Mouse (Mus musculus) urinary bladder, adult 2 months (tissue): ENCODE data around the gene E2f8. TPM values are rescaled to one million over a fixed set of nuclear protein-coding genes. Genes with fewer than 3 reads are reported as not detected.

Source experiments
- DNase-seq: peaks from one replicate; pipeline ENCODE4 v3.0.0; 2022; ENCODE audit warnings: low spot score
- polyA plus RNA-seq: library from polyadenylated mRNA; depleted of rRNA; stranded (reverse); fragments of >200 nt; gene quantifications from 2 replicates; pipeline ENCODE4 v1.2.3, GENCODE M21; 2012

The E2f8 gene
- polyA plus RNA-seq, 1 experiment: 0.48 TPM

- no peak for DNase-seq
These were observed 9.6 kb upstream of the E2f8 start for GRCm38 (mm10) chr7:48891029-48891428.

DNA sequence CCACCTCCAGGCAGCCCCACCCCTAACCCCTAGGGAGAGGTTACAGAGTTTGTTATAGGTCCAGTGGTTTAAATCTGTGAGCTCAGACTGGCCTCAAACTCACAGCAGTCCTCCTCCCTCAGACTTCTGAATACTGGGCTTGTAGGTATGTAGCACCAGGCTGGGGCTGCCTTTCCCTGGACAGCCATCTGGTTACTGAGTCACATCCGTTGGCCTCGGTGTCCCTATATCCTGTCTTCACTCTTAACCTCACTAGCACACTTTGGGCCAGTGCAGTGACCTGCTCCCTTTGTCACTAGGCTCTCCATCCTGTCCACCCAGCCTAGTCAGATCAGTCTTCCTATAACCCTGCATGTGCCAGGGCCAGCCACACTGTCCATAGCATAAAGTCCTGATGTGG is 7.4 kb upstream of the E2f8 start:
- no peak for DNase-seq

GRCm38 (mm10) chr7:48887973-48888372 is 6.6 kb upstream of the E2f8 start:
- no peak for DNase-seq

GRCm38 (mm10) chr7:48884266-48884611 is 2.8 kb upstream of the E2f8 start:
- DNase-seq: no peak

GRCm38 (mm10) chr7:48883525-48884265 is 2.3 kb upstream of the E2f8 start:
- DNase-seq: no peak

GRCm38 (mm10) chr7:48881971-48882609 is 694 bp upstream of the E2f8 start:
- DNase-seq: no peak

DNA sequence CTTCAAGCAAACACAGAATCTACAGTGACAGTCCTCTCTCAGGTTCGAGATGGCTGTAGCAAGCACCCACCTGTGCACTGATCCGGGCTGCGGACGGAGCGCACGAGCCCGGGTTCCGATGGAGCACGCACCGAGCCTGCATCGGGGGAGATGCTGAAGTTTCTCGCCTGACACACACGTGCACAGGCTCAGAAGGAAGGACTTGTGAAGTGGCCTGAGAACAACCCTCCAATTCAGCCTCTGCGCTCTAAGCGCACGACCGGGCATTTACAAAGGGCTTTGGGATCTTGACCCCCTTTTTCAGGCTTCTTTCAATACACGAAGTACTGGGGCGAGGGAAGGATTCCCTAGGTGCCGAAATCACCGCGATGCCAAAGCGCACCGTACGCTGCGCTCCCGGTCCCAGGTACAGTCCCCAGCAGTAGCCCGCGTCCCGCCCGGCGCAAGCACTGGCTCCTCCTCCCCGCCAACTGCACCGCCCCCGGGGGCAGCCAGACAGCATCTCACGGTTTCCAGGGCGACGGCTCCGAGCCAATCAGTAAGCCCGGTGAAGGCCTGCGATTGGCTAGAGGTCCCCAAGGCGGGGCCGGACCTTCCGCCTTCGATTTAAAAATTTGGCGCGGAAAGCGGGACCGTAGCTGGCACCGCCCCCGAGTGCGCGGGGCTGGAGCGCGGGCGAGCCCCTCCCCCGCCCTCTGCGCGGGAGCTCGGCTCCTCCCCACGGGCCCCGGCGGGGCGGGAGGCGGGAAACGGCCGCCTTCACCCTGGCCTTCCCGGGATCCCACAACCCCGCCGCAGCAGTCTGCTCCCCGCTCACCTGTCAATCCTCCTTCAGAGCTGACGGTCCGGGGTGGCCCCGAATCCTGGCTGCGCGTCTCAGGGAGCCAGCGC is 560 bp downstream of the E2f8 start:
- peak; percentile 84 for DNase-seq

DNA sequence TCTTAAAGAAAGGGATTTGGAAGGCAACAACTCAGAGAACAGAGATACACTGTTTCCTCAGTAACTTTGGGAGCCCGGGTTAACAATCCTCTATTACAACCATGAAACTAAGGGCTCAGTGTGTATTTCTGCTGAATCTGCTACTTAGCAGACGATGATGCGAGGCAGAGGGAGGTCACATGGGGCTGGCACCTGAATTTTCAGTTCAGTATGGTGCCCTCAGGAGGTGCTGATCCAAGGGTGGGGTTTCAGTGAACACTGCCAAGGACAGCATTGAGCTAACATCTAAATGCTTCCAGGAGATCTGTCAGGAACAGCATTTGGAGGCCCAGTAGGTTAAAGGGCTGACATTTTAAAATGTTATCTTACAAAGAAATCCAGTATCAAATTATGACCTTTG is 1.8 kb downstream of the E2f8 start:
- no peak for DNase-seq

- no peak for DNase-seq
These were observed 3.5 kb downstream of the E2f8 start for GRCm38 (mm10) chr7:48877786-48878390.

DNA sequence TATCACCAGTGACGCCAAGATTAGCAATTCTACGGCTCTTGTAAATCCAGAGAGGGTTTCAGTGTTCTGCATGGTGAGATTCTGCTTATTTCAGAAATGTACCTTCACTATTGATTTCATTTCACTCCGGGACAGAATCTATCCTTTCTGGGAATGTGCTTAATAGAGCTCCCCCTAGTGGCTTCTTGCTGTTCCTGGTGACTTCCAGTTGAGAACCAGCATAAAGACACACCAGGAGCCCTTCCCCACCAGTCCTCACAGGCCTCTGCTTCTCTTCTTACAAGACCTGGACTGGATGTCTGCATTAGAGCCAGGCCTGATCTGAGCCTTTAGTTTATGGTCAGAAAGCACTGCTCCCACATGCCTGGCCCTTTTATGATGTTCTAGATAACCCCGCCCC is 4.9 kb downstream of the E2f8 start:
- DNase-seq: no peak

GRCm38 (mm10) chr7:48875096-48875495 is 6.3 kb downstream of the E2f8 start:
- DNase-seq: no peak

DNA sequence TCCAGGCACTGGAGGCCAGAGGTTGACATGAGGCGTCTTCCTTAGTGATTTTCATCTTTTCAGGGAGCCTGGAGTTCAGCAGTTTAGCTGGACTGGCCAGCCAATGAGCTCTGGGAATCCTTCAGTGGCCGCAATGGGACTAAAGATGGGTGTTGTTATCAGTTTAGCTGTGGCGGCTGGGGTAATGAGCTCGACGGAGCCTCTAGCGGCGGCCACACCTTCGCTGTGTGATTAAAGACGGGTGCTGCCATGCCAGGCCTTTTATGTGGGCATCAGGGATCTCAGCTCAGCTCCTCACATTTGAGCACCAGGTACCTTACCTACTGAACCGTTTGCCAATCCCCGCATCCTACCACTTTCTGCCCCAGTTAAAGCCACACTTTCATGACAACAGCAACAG is 10.1 kb downstream of the E2f8 start:
- DNase-seq: no peak

- DNase-seq: no peak
These were observed 10.7 kb downstream of the E2f8 start for GRCm38 (mm10) chr7:48870579-48871180.

GRCm38 (mm10) chr7:48870144-48870543 is 11.3 kb downstream of the E2f8 start:
- no peak for DNase-seq

DNA sequence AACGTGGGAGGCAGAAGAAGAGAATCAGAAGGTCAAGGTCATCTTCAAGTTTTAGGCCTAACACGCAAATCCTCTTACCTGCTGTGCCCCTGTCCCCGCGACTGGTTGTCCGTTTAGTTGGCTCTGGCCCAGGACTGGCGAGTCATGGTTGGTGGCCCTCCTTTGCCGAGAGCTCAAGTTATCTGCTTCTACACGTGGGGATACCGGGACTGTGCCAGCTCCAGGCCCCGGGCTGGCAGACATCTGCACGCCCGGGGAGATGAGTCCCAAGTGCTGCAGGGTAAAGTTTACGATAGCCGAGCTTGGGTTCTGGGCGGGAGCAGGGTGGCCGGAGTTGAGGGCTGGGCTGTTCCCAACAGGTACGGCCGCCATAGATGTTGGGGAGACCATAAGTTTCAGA is 13.8 kb downstream of the E2f8 start:
- DNase-seq: no peak

- no peak for DNase-seq
These were observed 16.5 kb downstream of the E2f8 start for GRCm38 (mm10) chr7:48864671-48865458.

- no peak for DNase-seq
These were observed 17.2 kb downstream of the E2f8 start for GRCm38 (mm10) chr7:48864199-48864598.

GRCm38 (mm10) chr7:48861796-48862195 is 19.6 kb downstream of the E2f8 start:
- DNase-seq: no peak

- no peak for DNase-seq
These were observed 20.4 kb downstream of the E2f8 start for GRCm38 (mm10) chr7:48860948-48861347.

GRCm38 (mm10) chr7:48859362-48859761 is 22.0 kb downstream of the E2f8 start:
- DNase-seq: no peak

DNA sequence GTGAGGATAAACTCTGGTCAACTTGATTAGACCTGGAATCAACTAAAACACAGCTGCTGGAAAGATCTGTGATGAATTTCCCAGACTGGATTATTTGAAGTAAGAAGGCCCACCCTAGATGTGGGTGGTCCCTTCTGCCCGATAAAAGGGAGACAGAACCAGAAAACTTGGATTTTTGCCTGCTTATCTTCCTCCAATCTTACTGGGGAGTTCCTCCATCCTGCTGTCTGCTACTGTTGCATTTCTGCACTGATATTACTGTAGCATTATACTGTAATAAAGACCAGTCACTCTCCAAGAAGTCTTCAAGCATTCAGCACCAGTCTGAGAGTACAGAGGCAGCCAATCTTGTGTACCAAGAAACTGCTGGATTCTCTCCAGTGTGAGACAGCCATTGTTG is 23.1 kb downstream of the E2f8 start:
- no peak for DNase-seq
